Mouse (Mus musculus) ovary, postnatal 14 days (tissue): ENCODE data around the gene Adamts20.

Source experiments
- DNase-seq: peaks from one replicate; pipeline ENCODE4 v3.0.0; 2022; ENCODE audit warnings: low spot score

Gene Adamts20

DNA sequence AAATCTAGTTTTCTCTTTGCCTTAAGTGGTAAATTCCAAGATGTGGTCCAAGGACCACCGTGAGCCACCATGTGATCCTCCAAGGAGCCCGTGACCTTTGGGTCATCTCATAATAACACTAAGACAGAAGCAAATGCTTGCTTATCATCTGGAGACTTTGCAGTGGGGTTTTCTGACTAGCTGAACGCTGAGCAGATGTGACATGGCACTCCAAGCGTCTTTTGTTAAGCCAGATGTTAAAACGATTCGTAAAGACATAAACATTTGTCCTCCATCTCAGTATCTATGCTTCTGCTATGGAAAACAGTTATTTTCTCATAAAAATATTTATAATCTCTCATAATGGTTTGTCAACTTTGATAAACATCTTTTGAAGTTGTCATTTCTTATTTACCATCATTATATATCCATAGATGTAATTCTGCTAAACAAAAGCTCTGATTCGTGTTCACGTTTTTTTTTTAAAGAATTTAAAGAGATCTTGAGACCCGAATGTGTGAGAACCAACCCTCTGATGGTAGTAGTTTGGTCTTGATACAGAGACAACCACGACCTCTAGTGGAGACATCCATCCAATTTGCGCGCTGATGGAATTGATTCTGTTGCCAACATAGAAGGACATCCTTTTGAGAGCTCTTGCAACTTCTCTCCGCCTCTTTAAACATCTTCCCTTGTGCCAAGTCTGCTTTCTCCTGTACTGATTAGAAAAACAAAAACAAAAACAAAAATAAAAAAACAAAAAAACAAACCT, 212.1 kb downstream of the Adamts20 start:
- no peak for DNase-seq

DNA sequence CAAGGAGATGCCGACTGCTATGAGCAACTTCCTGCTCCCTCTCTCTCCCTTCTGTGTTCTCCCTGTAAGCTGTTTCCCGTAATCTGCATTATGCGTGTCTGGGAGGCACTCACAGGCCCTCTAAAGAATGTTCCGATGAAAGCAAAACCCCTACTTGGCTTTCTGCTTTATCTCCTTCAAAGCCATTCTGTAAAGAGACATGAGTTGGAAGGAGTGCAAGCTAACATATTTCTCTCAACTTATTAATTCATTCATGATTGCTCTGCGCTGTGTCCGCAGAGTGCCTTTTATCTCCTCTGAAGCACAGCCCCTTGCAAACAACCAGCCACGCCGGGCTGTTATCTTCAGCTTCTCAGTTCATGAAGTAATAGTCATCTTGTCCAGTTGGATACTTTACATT, 215.5 kb downstream of the Adamts20 start:
- DNase-seq, result no peak

DNA sequence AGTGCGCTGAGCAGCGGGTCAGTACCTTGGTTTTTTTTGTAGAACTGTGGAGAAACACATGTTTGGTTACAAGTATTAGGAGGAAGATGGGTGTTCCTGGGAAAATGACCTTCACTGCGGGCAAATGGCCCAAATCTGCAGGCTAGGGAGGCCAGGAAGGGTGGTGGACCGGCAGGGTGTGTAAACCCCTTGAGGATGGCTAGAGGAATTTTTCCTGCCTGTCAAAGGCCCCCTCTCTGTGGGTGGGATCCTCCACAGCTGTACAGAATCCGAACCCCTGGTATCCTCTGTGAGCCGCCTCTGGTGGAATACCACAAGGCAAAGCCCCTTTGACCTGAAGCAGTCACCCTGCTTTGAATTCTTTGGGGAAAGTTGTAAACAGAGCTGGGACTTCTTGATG, 216.8 kb downstream of the Adamts20 start:
- no peak for DNase-seq

DNA sequence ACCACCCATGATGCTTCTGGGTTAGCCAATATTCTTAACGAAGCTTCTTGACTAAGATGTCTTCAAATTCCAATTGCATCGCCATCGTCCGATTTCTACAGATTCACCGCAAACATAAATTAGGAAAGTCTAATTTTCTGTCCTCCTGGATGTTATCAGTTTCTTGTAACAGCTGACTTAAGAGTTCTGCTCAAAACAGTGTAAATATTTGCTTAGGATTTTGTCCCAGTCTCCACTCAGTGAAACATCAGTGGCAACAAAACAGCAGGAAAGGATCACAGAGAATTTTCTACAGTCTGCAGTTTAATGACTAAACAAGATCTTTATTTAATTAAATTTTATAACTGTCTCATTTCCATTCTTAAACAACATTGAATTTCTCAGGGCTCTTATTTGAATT, 218.5 kb downstream of the Adamts20 start:
- DNase-seq, result no peak

DNA sequence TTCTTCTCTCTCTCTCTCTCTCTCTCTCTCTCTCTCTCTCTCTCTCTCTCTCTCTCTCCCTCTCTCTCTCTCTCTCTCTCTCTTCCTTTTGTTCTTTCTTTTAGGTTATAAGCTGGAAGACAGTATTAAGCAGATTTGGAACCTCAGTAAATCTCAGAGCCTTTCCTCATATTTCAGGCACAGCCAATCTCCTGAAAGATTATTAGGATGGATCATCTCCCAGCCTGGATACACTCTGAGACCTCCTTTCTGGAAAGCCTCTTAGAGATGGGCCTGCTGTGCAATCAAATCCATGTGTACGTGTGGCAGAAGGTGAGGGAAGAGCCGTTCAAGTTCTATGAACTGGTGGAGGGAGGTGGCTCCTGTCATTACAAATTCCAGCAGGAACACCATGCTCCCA, 220.9 kb downstream of the Adamts20 start:
- DNase-seq, result no peak

DNA sequence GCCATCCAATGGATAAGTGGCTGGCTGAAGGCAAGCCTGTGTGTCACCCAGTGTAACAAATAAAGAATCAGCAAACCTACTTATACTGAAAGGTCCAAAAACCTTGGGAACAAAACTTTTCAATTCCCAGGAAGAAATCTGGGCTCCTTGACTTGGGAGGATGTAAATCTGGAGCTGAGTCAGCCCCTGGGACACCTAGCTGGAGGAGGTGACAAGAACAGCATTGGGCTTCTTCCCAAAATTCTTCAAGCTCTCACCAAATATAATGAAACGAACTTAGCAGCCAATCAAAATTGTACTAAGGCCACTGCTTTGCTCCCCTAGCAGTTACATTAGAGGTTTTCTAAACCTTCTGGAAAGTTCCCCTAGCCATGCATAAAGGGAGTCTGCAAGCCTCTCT, 223.1 kb downstream of the Adamts20 start:
- no peak for DNase-seq

DNA sequence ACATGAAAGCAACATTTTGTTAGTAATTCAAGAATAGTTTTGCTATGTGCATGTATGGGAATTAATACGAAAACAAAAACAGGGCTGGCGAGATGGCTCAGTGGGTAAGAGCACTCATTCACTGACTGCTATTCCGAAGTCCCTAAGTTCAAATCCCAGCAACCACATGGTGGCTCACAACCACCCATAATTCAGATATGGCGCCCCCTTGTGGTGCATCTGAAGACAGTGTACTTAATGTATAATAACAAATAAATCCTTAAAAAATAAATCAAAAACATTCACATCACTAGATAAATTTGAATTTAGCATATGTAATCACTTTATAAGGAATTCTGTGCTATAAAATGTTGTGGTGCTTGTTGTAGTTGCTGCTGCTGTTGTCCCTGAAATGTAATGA, 225.6 kb downstream of the Adamts20 start:
- no peak for DNase-seq

DNA sequence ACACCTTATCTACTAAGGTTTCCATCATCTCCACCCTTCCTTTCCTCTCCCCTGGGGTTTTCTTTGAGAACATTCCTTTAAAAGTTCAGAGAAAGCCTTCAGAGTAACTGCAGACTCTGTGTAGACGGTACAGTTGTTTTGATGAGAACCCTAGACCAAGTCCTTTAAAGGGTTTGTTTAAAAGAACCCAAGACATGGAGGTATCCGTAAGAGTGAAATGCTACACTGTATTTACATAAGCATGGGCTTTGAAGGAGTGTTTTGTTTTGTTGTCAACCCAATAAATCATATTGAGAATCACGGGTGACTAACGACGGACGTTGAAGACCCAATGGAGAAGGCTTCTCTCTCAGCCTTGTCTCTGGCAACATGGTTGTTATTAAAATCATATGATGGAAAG, 226.1 kb downstream of the Adamts20 start:
- DNase-seq, result no peak

DNA sequence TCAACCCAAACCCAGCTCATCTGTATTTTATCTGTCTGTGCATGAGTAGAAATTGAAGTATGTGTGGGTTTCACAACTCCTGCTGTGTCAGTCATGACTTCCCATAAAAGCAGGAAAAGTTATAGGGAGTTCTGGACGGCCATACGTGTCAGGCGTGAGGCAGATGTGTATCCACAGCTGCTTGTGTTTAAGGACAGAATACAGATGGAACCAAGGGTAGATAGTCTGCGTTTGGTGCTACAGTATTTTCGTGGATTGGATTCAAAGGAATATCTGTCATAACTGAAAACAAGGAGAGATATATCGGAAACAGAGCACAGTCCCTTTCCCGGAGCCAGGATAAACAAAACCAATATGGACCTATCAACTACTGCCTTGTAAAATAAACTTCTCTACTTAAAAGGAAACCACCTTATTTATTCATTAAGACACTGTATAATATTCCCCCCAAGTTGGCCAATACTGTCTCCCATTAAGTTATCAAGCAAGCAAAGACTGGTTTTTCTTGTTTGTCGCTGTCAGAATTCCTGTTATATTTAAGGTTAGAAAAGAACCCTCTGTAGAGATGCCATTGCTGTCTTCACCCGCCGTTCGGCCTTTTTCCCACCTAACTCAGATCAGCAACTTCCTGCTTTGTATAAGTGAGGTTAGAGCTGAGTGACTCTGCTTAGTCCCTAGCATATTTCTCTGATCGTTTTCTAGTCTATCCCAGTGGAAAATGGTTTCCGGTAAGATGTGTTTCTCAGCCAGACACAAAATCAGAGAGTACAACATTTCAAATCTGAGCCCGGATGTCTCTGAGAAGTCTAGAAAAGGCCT, 227.0 kb downstream of the Adamts20 start:
- no peak for DNase-seq

DNA sequence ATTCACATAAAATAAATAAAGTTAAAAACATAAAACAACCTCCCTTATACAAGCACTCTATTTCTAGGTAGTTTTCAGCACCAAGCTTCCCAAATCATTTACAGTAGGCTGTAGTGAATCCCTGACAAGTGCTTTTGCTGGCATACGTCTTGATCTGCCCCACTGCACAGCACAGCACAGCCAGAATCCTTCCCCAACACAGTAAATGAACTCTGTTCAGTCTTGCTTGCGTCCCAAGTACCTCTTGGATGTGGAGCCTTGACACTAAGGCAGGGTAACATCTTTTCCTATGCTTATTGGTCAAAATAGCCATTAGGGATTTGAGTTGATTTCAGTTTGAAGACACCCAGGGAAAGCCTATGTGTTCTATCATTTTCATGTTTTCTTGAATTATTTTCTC, 228.5 kb downstream of the Adamts20 start:
- DNase-seq, result no peak

DNA sequence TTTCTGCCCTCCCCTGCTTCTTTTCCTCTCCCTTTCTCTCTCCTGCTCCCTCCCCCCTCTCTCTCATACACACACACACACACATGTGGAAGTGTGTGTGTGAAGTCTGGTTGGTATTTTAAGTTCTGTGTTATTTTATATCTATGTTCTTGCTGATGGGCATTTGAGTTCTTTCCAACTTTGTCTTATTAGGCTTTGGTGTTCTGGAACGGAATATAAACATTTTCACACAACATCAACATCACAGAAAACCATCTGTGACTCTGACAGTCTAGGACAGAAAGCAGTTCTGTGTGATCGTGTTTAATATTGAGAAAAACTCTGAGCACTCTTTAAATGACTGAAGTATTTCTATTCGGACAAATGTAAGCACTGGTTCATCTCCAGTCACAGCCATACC, 229.1 kb downstream of the Adamts20 start:
- no peak for DNase-seq

DNA sequence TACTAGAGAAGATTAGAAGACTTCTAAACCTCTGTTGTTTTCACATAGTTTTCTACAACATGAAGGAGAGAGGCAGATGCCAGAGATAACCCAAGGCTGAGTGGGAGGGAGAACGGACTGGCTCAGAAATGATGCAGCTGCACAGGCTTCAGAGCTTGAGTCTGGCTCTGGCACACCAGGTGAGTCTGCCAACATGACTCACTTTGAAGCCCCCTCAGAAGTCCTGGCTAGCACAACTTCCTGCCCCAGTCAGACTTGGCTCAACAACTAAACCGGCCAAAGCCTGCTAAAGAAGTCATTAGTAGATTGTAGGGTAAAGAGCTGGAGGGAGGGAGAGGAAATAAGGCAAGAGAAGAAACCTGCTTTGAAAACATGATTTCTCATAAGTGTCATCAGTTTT, 230.0 kb downstream of the Adamts20 start:
- DNase-seq, result no peak

DNA sequence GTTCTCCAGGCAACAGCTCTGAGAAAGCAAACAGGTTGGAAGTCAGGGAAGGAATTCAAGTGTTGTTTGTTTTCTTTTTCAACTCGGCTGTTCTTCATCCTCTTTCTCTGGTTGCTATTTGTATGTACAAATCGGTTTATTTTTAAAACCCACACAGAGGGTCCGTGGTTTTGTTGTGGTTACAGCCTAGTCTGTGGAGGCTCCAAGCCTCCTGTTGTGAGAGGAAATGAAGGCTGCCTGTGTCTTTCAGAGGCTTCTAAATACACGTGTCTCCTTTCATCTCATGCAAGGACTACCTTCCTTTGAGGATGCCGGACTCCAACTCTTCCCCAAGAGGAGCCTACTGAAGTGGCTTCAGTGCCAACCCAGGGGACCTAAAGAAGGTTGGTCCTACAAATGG, 234.0 kb downstream of the Adamts20 start:
- DNase-seq, result no peak

DNA sequence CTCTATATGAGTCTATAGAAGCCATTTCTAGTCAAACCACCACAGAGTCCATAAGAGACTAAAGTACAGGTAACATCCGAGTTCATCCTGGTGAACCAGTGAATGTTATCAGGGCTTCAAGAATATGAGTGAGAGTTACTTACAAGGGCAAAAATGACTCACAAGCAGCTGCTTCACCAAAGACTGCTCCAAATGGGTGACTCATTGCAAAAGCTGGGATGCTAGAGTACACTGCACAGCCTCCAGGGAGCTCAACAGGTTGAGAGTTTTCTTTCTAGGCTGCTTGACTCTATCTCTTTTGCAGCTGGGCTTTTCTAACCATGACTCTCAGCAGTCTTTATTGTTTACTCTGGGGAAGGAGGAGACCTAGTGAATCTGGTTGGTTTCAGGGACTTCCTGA, 237.8 kb downstream of the Adamts20 start:
- DNase-seq, result no peak

DNA sequence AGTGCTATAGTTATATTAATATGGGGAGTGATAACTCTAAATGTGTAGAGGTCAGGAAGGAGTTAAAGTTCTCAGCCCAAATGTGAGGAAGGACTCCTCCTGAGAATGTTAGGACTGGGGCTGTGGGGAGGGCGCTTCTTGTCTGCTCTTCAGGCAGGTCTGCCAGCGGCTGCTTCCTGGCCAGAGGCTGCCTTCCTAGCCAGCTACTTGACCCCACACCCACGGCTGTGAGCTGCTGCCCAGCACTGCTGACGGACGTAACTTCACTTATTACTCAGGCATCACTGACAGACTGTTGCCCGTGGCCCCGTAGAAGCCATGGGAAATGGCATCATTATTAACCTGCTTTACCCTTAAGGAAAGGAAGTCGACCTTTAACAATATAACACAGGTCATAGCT, 242.1 kb downstream of the Adamts20 start:
- no peak for DNase-seq

DNA sequence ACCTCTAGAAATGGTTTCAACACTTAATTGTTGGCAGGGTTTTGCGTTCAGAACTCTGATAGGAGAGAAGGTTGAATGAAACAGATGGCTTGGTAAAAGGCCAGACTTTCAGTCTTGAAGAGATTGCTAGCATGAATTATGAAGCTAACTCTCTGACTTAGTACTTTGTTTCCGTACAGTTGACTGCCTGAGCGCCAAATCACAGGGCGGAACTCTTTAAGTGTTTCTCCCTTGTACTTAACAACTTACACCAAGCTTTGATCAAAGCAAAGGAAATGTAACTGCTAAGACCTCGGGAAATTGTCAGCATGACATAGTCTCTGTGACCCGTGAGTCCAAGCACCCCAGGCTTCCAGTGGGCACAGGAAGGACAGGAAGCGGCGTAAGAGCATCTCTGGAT, 244.5 kb downstream of the Adamts20 start:
- no peak for DNase-seq
